Mouse (Mus musculus) brown adipose tissue, adult 24 weeks (tissue): ENCODE measurements around the gene Gm49366. TPM values are rescaled to one million over a fixed set of nuclear protein-coding genes. Genes with fewer than 3 reads are reported as not detected.
"Not testable (repeated sequence)": the region's sequence is repeated elsewhere in the genome, so short reads cannot be mapped to it uniquely, and the experiment has no call there.

Source experiments
- H3K27ac ChIP-seq: fragments of 200-500 bp; replicated peaks from 2 replicates; pipeline ENCODE4 v1.5.1; 2012; ENCODE audit warnings: low read depth, mild to moderate bottlenecking, low read length
- H3K4me1 ChIP-seq: fragments of 200-500 bp; 2 replicates; pipeline ENCODE4 v1.6.1; 2012; ENCODE audit warnings: low read length, mixed read lengths; ENCODE audit not compliant: control insufficient read depth, insufficient read depth, insufficient read length
- H3K4me3 ChIP-seq: fragments of 200-500 bp; 2 replicates; pipeline ENCODE4 v1.5.1; 2012; ENCODE audit warnings: low read depth, mild to moderate bottlenecking, low read length, moderate library complexity; ENCODE audit not compliant: insufficient read depth
- polyA plus RNA-seq: library from polyadenylated mRNA; stranded (reverse); fragments of >200 nt; gene quantifications from 2 replicates; pipeline ENCODE4 v1.2.4, GENCODE M21; 2012; ENCODE audit not compliant: missing spikeins, insufficient read depth, insufficient read length

The Gm49366 gene
- not detected in 2 replicates for polyA plus RNA-seq

GRCm38 (mm10) chr12:84038691-84039111, at the start of gene Gm49366:
TSS of gene Gm49366 (plus strand) at chr12:84038935.
- peak within 1 kb of the TSS; percentile 68 for H3K4me3 ChIP-seq
- H3K27ac ChIP-seq: peak within 1 kb of the TSS; percentile 52
- H3K4me1 ChIP-seq: not testable (repeated sequence)

GRCm38 (mm10) chr12:83989378-83989777, 49.4 kb upstream of the Gm49366 start:
- peaks cover 6% of the 10 kb centered on the region; the same call in 1 of the 2 replicates for H3K4me1 ChIP-seq
- no peak overlapping the region for H3K27ac ChIP-seq
- H3K4me3 ChIP-seq: no peak overlapping the region

- H3K4me3 ChIP-seq: no peak overlapping the region
Measured at GRCm38 (mm10) chr12:83997221-83997620, 41.5 kb upstream of the Gm49366 start.

GRCm38 (mm10) chr12:83998341-83999107, 40.2 kb upstream of the Gm49366 start:
- Histone ChIP-seq H3K4me1 (no peaks in the 10 kb centered on the region), H3K4me3 (no peak overlapping the region), H3K27ac (no peak overlapping the region)

More at GRCm38 (mm10) chr12:83997221-83997620, 41.5 kb upstream of the Gm49366 start:
- H3K4me1 ChIP-seq: no peaks in the 10 kb centered on the region
- H3K27ac ChIP-seq: no peak overlapping the region

GRCm38 (mm10) chr12:83999237-83999636, 39.5 kb upstream of the Gm49366 start:
- not testable (repeated sequence) for H3K27ac ChIP-seq, H3K4me1 ChIP-seq, H3K4me3 ChIP-seq

- no peaks in the 10 kb centered on the region for H3K4me1 ChIP-seq
- no peak overlapping the region for H3K4me3 ChIP-seq
- H3K27ac ChIP-seq: no peak overlapping the region
Measured at GRCm38 (mm10) chr12:84000418-84000817, 38.3 kb upstream of the Gm49366 start.

- no peak overlapping the region for H3K4me3 ChIP-seq
- no peaks in the 10 kb centered on the region for H3K4me1 ChIP-seq
- H3K27ac ChIP-seq: no peak overlapping the region
Measured at GRCm38 (mm10) chr12:84003866-84004265, 34.9 kb upstream of the Gm49366 start.

- H3K4me3 ChIP-seq: no peak overlapping the region
- no peaks in the 10 kb centered on the region for H3K4me1 ChIP-seq
- H3K27ac ChIP-seq: no peak overlapping the region
Measured at GRCm38 (mm10) chr12:84008251-84008650, 30.5 kb upstream of the Gm49366 start.

GRCm38 (mm10) chr12:84008729-84009128, 30.0 kb upstream of the Gm49366 start:
- Histone ChIP-seq H3K27ac (no peak overlapping the region), H3K4me3 (peak overlapping the region; percentile 29; the same call in 1 of the 2 replicates), H3K4me1 (no peaks in the 10 kb centered on the region)

GRCm38 (mm10) chr12:84009171-84009965, 29.4 kb upstream of the Gm49366 start, which contains the start of gene Acot1:
TSS of gene Acot1 (plus strand) at chr12:84009490.
- H3K27ac ChIP-seq, H3K4me1 ChIP-seq: not testable (repeated sequence)
- peak within 1 kb of the TSS; percentile 29 for H3K4me3 ChIP-seq

GRCm38 (mm10) chr12:84010201-84010600, 28.5 kb upstream of the Gm49366 start:
- H3K27ac ChIP-seq: no peak overlapping the region
- H3K4me1 ChIP-seq: no peaks in the 10 kb centered on the region
- no peak overlapping the region for H3K4me3 ChIP-seq

- Histone ChIP-seq H3K27ac (no peak overlapping the region), H3K4me3 (no peak overlapping the region), H3K4me1 (no peaks in the 10 kb centered on the region)
Measured at GRCm38 (mm10) chr12:84011251-84012040, 27.3 kb upstream of the Gm49366 start.

GRCm38 (mm10) chr12:84013130-84013529, 25.6 kb upstream of the Gm49366 start:
- Histone ChIP-seq H3K27ac (no peak overlapping the region), H3K4me1 (peaks cover 3% of the 10 kb centered on the region; the same call in 1 of the 2 replicates), H3K4me3 (no peak overlapping the region)

- Histone ChIP-seq H3K4me3 (no peak overlapping the region), H3K4me1 (peaks cover 3% of the 10 kb centered on the region; the same call in 1 of the 2 replicates), H3K27ac (no peak overlapping the region)
Measured at GRCm38 (mm10) chr12:84013701-84014100, 25.0 kb upstream of the Gm49366 start.

- not testable (repeated sequence) for H3K4me3 ChIP-seq, H3K27ac ChIP-seq, H3K4me1 ChIP-seq
Measured at GRCm38 (mm10) chr12:84020528-84020927, 18.2 kb upstream of the Gm49366 start.
